Mouse (Mus musculus) stomach, embryonic 14.5 days (tissue): ENCODE results near the gene Slc39a10. TPM values are rescaled to one million over a fixed set of nuclear protein-coding genes. Genes with fewer than 3 reads are reported as not detected.

Experiments used
- ATAC-seq: fragments of 200-750 bp; cut with Nextera tagmentation; 2 replicates; pipeline ENCODE4 v1.8.0; 2017; ENCODE audit warnings: low read depth, moderate TSS enrichment; ENCODE audit not compliant: insufficient number of reproducible peaks, insufficient read depth, low FRiP score
- H3K27ac ChIP-seq: fragments of 300-500 bp; sonication (generic); 2 replicates; pipeline ENCODE4 v1.5.1; 2014; ENCODE audit warnings: mild to moderate bottlenecking, low read length, moderate library complexity, mixed read lengths
- H3K27me3 ChIP-seq: fragments of 300-500 bp; sonication (generic); 2 replicates; pipeline ENCODE4 v1.6.1; 2014; ENCODE audit warnings: low read length, control low read depth, mixed read lengths; ENCODE audit not compliant: control insufficient read depth, insufficient read depth
- H3K36me3 ChIP-seq: fragments of 300-500 bp; sonication (generic); 2 replicates; pipeline ENCODE4 v1.6.1; 2014; ENCODE audit warnings: mild to moderate bottlenecking, control low read depth, low read length, moderate library complexity, mixed read lengths; ENCODE audit not compliant: control insufficient read depth, insufficient read depth
- H3K4me1 ChIP-seq: fragments of 300-500 bp; sonication (generic); 2 replicates; pipeline ENCODE4 v1.6.1; 2014; ENCODE audit warnings: low read length, control low read depth, mixed read lengths; ENCODE audit not compliant: control insufficient read depth, insufficient read depth
- H3K4me2 ChIP-seq: fragments of 300-500 bp; sonication (generic); replicated peaks from 2 replicates; pipeline ENCODE4 v1.6.1; 2014; ENCODE audit warnings: low read depth, low read length, control low read depth
- H3K4me3 ChIP-seq: fragments of 300-500 bp; sonication (generic); 2 replicates; pipeline ENCODE4 v1.5.1; 2014; ENCODE audit warnings: low read depth, low read length, control low read depth
- H3K9ac ChIP-seq: fragments of 300-500 bp; sonication (generic); replicated peaks from 2 replicates; pipeline ENCODE4 v1.6.1; 2014; ENCODE audit warnings: low read depth, mild to moderate bottlenecking, control low read depth, low read length, moderate library complexity, mixed read lengths
- H3K9me3 ChIP-seq: fragments of 300-500 bp; sonication (generic); 2 replicates; pipeline ENCODE4 v1.6.1; 2016; ENCODE audit warnings: low read depth, low read length, control low read depth; ENCODE audit not compliant: control insufficient read depth
- WGBS: fragments of 180-500 bp; shearing (Covaris S2); extraction: QIAGEN DNeasy Blood & Tissue Kit; methylation state at CpG from one replicate; pipeline ENCODE4 v1.1.7; 2014; 5-methylcytosine and 5-hydroxymethylcytosine counted together
- polyA plus RNA-seq: library from polyadenylated mRNA; unstranded; fragments of >200 nt; fragmentation: Nextera tagmentation; extraction: Ambion mirVana; gene quantifications from 2 replicates; pipeline ENCODE4 v1.2.1, GENCODE M21; 2014

The Slc39a10 gene
- polyA plus RNA-seq, 1 experiment from 2014 or later, result 80.5 TPM

DNA sequence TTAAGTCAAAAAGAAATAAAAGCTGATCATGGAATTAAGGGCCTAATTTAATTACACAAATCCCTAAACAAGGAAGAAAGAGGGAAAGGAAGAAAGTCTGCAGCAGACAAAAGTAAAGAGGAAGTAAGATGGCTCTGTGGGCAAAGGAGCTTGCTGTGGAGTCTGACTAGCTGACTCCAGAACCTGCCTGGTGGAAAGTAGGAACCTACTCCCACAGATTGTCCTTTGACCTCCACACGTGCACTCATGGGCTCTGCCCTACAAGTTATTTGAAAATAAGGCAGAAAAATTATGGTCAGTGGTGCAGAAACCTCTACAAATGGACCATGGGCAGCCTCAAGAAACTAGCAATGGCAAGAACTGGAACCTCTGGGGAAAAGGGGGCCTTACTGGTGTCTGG lies 32.6 kb downstream of the Slc39a10 start:
- no peaks in the 10 kb centered on the region for H3K27me3 ChIP-seq
- ATAC-seq, result no peak
- H3K9me3 ChIP-seq, result no peaks in the 10 kb centered on the region
- H3K4me2 ChIP-seq, result no peak overlapping the region
- H3K4me3 ChIP-seq, result no peak overlapping the region
- H3K36me3 ChIP-seq, result no peaks in the 10 kb centered on the region
- H3K9ac ChIP-seq, result no peak overlapping the region
- 0 out of 2 replicates have a peak, but pooled peaks cover 2% of the 10 kb centered on the region for H3K4me1 ChIP-seq
- H3K27ac ChIP-seq, result no peak overlapping the region
- 46% methylated on average over 1 of the region's 1 CpGs for WGBS

DNA sequence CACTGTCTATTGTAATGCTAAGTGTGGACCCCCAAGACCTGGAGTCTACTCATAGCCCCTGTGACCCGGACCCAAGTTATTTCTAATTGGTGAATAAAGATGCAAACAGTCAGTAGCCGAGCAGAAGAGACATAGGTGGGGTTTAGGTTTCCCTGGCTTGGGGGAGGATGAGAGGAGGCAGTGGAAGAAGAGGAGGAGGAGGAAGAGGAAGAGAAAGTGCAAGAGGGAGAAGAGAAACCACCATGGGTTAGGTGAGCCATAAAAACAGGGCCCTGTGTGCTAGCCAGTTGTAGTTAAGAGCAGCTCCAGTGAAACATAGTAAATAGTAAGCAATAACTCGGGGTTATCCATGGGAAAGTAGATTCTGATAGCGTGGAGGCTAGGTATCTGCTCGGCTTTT lies 34.1 kb downstream of the Slc39a10 start:
- Histone ChIP-seq H3K4me2 (no peak overlapping the region), H3K27me3 (no peaks in the 10 kb centered on the region), H3K4me1 (0 out of 2 replicates have a peak, but pooled peaks cover 4% of the 10 kb centered on the region), H3K27ac (no peak overlapping the region), H3K9ac (no peak overlapping the region), H3K4me3 (no peak overlapping the region), H3K9me3 (no peaks in the 10 kb centered on the region), H3K36me3 (no peaks in the 10 kb centered on the region)
- 81% methylated on average over 5 of the region's 5 CpGs for WGBS
- no peak for ATAC-seq

DNA sequence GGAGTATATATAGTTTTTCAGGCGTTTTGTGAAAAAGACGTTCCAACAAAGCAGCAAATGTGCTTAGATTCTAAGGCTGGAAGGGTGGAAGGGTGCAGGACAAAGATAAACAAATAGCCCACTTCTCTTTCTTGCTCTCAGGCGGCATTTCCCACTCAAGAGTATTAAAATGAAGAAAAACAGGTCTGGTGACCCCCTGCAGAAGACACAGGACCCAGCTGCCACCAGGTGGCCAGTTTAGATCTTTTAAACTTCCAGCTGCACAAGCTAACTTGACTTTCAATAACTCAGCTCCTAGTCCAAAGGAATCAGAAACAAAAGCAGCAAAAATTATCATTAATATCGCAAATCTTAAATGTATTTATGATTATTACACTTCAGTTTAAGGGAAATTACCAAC lies 36.2 kb downstream of the Slc39a10 start:
- H3K36me3 ChIP-seq, result no peaks in the 10 kb centered on the region
- WGBS, result 39% methylated on average over 4 of the region's 4 CpGs
- no peak overlapping the region for H3K4me3 ChIP-seq
- no peak overlapping the region for H3K4me2 ChIP-seq
- H3K27ac ChIP-seq, result no peak overlapping the region
- H3K27me3 ChIP-seq, result no peaks in the 10 kb centered on the region
- no peaks in the 10 kb centered on the region for H3K9me3 ChIP-seq
- no peak for ATAC-seq
- H3K9ac ChIP-seq, result no peak overlapping the region
- H3K4me1 ChIP-seq, result peaks cover 7% of the 10 kb centered on the region; the same call in 1 of the 2 replicates

DNA sequence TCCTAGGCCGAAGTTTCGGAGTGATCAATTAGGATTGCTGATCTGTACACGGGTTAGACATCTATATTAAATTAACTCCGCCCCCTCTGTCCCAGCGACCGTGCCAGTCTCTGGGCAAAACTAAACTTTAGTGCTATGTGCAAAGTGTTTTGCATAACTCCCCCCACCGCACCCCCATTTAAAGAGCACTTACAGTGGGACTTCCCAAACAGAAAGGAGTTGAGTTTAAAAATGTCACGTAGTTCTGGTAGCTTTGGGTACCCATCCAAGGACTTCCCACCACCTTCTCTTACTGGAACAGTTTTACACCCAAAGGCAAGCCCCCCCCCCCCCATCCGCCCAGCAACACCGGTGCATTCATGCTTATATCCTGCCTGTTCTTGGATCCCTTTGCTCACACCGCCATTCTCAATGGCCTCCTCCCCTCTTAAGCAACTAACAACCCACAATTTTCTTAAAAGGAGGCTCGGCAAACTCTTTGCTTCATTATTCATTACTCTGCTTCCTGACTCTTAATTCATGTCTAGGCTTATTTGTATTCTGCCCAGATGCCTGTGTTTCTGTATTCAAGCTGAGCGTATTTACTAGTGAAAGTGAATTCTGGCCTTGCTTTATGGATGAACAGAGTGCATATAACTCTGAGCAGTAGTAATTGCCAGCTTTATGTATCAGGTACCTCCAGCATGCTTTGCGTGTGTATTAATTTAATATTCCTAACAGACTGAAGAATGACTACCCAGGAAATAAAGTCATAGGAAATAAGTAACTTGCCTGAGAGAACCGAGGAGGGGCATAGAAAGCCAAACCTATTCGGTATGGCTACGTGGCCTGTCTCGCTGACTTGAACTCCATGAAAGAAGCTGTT lies 38.4 kb downstream of the Slc39a10 start:
- peak overlapping the region; percentile 96 for H3K4me3 ChIP-seq
- ATAC-seq, result no peak; the same call in 1 of the 2 replicates
- H3K36me3 ChIP-seq, result no peaks in the 10 kb centered on the region
- H3K27ac ChIP-seq, result peak overlapping the region; percentile 100
- no peaks in the 10 kb centered on the region for H3K27me3 ChIP-seq
- H3K4me2 ChIP-seq, result peak overlapping the region; percentile 47
- 25% methylated on average over 18 of the region's 18 CpGs for WGBS
- peak overlapping the region; percentile 46 for H3K9ac ChIP-seq
- no peaks in the 10 kb centered on the region for H3K9me3 ChIP-seq
- H3K4me1 ChIP-seq, result peaks cover 12% of the 10 kb centered on the region; the same call in 1 of the 2 replicates

DNA sequence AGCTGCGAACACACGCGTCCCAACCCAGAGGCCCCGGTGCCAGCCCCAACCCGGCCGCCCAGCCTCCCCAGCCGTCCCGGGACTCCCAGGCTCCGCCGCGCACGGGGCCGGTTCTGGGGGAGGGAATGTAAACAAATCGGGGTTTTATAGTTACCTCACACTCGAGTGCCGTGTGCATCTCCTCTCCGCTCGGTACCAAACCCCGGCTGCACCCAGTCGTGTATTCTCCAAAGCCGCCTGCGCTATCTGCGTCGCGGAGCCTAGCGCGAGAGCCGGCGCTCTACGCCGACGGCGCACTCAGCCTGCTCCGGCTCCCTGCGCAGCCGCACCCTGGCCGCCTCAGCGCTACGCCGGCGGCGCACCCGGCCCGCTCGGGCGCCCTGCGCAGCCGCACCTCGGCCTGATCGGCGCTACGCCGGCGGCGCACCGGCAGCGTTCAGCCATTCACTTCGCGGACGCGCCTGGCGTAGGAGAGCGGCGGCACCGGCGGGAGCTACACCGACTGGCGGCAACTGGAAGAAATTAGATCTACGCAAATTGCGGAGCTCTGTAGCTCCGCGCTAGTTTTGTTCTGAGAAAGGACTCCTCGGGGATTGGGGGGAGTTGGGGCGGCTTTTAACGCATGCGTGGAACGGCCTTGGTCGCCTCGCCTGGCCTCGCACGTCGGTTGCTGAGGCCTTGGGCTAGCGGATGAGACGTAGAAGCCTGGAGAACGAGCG lies 39.2 kb downstream of the Slc39a10 start:
- Histone ChIP-seq H3K27ac (peak overlapping the region; percentile 100), H3K9ac (peak overlapping the region; percentile 100), H3K27me3 (no peaks in the 10 kb centered on the region), H3K9me3 (no peaks in the 10 kb centered on the region), H3K4me1 (peaks cover 12% of the 10 kb centered on the region; the same call in 1 of the 2 replicates), H3K4me3 (peak overlapping the region; percentile 96), H3K36me3 (no peaks in the 10 kb centered on the region), H3K4me2 (peak overlapping the region; percentile 65)
- WGBS, result under 1% methylated on average over 86 of the region's 86 CpGs
- peak; percentile 94 for ATAC-seq

DNA sequence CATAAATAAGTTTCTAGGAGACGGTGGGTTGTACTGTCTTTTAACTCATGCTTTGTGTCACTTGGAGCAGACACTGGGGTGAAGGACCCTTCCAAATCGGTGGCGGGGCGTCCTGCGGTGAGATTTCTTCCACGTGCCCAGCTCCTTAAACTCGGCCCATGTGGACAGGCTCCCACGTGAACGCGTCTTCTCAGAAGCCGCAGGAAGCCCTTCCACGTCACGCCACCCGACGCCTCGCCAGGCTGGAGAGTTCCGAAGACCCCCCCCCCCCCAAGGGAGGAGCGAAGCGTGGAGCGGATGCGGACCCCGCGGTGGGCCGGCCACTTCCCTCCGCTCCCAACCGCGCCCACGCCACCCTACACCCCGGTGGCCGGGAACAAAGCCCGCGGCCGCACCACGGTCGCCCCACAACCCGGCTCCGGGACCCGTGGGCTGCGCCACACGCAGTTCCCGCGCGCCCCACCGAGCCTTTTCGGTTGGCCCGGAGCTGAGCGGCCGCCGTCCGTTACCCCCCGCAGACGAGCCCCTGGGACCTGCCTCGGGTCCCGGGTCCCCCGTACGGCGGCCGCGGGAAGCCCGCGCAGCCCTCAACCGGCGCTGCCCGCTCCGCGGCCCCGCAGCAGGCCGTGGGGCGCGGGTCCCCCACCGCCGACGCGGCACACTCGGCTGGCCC lies 39.9 kb downstream of the Slc39a10 start:
- peak overlapping the region; percentile 96 for H3K4me3 ChIP-seq
- WGBS, result under 1% methylated on average over 70 of the region's 75 CpGs
- no peaks in the 10 kb centered on the region for H3K27me3 ChIP-seq
- H3K4me1 ChIP-seq, result peaks cover 12% of the 10 kb centered on the region; the same call in 1 of the 2 replicates
- H3K36me3 ChIP-seq, result no peaks in the 10 kb centered on the region
- no peaks in the 10 kb centered on the region for H3K9me3 ChIP-seq
- H3K9ac ChIP-seq, result peak overlapping the region; percentile 100
- H3K27ac ChIP-seq, result peak overlapping the region; percentile 100
- peak; percentile 61 for ATAC-seq
- H3K4me2 ChIP-seq, result peak overlapping the region; percentile 65

DNA sequence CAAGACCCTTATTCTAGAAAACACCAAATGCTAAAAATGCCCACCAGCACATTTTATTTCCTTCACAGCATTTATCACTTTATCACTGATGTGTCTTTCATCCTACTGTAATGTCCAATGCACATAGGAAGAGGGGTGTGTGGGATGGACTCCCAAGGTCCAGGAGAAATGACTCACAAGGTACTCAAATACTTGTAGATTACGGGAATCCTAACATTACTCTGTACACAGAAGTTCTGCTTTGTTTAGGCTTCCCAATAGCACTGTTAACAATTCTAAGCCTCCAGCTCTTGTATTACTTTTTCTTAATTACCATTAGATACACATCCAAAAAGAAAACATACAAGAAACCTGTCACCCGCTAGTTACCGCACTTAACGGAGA lies 40.4 kb downstream of the Slc39a10 start:
- no peak for ATAC-seq
- peaks cover 12% of the 10 kb centered on the region; the same call in 1 of the 2 replicates for H3K4me1 ChIP-seq
- no peaks in the 10 kb centered on the region for H3K36me3 ChIP-seq
- 2% methylated on average over 4 of the region's 4 CpGs for WGBS
- peak overlapping the region; percentile 100 for H3K27ac ChIP-seq
- H3K9me3 ChIP-seq, result no peaks in the 10 kb centered on the region
- peak overlapping the region; percentile 65 for H3K4me2 ChIP-seq
- peak overlapping the region; percentile 96 for H3K4me3 ChIP-seq
- H3K27me3 ChIP-seq, result no peaks in the 10 kb centered on the region
- H3K9ac ChIP-seq, result peak overlapping the region; percentile 100

DNA sequence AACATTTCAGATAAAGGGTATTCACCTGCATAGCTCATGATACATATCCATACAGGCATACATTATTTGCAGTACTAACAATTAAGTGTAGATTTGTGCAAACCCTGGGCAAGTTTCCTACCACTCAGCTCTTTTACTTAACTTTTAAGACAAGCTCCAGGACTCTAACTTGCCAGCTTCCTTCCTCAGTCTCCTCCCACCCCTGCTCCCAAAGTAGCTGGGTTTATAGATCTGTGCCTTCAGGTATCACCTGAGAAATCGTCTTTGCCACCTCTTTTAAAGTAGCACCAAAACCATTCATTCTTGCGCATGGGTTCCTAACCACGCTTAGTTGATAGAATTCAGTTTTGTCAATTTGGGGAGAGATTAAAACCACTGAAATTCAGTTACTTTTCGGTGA lies 41.1 kb downstream of the Slc39a10 start:
- Histone ChIP-seq H3K9ac (0 out of 2 replicates have a peak overlapping the region, but pooled peaks have one; percentile 25), H3K36me3 (no peaks in the 10 kb centered on the region), H3K4me2 (peak overlapping the region; percentile 65), H3K9me3 (no peaks in the 10 kb centered on the region), H3K27ac (no peak overlapping the region; the same call in 1 of the 2 replicates), H3K4me3 (peak overlapping the region; percentile 96), H3K27me3 (no peaks in the 10 kb centered on the region), H3K4me1 (peaks cover 12% of the 10 kb centered on the region; the same call in 1 of the 2 replicates)
- 48% methylated on average over 4 of the region's 4 CpGs for WGBS
- no peak for ATAC-seq
